Mouse (Mus musculus): ENCODE measurements around the gene Mast4.

DNA sequence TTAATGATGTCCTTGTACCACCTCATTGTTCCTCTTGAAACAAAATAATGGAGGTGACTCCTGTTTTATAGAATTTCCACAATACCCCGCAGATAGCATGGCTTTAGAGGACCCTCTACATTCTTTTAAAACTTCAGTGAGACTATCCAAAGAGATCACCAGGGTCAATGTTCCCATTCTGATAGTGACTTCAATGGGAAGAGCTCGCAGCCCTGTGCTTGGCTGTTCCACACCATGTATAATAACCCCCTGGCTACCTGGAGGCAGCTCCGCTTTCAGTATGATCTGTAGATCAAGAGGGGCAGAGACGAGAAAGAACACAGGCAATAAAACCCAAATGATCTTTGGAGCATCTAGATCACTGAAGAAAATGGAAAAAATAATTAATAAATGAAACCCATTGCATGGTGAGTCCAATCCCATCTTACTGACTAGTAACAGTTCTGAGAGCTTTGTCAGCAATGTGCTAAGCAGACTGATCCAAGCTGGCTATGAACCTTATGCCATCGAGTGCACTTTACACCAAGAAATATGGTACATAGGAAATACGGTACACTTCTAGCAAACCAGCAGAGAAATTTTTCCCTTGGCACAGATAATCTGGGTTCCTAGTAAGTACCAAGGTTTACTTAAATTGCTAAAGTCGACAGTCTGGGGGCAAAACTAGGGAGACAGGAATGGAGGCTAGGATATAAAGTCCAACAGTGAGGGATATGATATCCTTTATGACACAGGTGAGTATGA lies 341.4 kb downstream of the Mast4 start:
- TF ChIP-seq POLR2A (IDR thresholded peaks at IDR 0.05; ENCODE audit: low read depth, low read length) (no peak), CTCF (IDR thresholded peaks at IDR 0.05; ENCODE audit: borderline replicate concordance, insufficient read depth, low read length) (no peak)
